Mouse (Mus musculus) left cerebral cortex, adult 9 months (tissue): ENCODE data around the gene Lrmda.

ENCODE experiments used
- DNase-seq, 2 experiments: peaks; one replicate each; pipeline ENCODE4 v3.0.0; 2022; ENCODE audit warnings: low spot score in 2 of 2

The Lrmda gene

DNA sequence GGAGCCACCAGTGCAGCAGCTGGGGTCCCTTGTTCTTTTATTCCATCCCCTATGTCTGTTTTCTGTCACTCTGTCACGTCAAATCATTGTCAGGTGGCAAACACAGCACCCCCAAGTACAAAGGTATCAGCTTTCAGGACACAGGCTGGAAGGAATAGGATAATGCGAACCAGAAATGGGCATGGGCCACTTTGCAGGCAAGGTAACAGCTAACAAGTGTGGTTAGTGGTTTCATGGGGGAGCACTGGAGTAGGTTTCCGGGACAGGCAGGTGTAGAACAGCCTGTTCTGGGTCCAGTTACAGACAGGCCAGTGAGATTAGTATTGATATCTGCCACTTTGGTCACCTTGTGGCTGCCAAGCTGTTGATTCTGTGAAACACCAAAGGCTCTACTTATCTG lies 917.2 kb downstream of the Lrmda start:
- DNase-seq = no peak

DNA sequence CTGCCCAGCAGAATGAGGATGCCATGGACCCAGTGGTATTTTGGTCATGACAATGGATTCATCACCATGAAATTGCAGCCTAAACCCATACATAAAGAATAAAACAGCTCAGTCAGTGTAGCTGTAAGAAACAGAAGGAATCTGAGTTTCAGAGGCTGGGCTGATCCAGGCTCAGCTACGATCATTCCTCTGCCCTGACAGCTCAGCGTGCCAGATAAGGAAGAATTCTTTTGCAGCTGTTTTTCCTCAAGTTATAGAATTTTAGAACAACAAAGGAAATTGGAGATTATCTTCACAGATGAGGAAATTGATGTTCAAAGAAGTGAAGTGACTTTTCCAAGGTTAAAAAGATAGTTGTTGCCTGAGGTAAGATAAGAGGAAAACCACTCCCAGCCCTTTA lies 921.1 kb downstream of the Lrmda start:
- DNase-seq = no peak

DNA sequence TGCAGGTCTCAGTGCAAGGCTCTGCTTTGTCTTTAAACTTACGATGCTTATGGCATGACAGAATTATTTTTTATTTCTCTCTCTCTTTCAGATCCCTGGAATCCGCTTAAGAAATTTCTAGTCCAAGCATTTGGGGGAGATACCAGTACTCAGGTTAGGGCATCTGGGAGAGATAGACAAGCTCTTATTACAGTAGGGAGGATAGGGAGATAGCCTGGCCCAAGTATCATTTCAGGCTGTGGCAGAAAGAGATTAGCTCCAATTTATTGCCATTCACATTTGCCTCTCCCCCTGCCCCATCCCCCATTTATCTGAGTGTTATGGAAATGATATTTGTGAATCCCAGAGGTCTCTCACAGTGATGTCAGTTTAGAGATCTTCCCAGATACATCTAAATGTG lies 923.1 kb downstream of the Lrmda start:
- DNase-seq = no peak

DNA sequence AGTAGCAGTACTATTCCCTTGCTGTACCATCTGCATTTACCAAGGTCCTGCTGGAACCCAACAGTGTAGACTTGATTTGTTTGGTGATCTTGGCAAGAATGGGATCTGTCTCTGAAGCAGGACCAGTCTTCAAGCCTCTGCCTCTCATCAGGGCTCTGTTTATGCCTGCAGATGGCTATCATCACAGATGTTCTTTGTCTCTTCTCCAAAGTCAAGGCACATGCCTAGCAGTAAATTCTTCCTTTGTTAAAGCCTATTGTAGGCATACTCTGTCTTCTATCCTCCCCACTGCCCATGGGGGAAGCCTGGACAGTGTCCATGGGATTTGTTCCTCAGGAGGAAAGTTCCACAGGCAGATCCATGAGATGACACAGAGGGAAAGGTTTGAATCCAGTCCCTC lies 930.0 kb downstream of the Lrmda start:
- no peak for DNase-seq

DNA sequence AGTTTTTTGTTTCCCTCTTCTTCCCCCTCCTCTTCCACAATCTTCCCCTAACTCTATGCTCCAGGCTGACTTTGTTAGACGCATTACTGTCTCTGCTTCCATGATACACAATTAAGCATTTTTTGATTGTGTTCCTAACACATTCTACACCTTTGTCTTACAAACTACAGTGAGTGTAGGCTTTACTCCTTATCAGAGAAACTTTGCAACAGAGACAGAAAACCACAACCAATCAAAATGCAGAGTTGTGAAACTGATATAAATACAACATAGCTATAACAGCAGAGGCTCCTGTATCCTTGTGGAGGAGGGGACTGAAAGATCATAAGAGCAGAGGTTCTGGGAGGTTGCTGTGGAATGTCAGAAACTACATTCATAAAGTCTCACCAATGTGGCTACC lies 933.5 kb downstream of the Lrmda start:
- DNase-seq = no peak

DNA sequence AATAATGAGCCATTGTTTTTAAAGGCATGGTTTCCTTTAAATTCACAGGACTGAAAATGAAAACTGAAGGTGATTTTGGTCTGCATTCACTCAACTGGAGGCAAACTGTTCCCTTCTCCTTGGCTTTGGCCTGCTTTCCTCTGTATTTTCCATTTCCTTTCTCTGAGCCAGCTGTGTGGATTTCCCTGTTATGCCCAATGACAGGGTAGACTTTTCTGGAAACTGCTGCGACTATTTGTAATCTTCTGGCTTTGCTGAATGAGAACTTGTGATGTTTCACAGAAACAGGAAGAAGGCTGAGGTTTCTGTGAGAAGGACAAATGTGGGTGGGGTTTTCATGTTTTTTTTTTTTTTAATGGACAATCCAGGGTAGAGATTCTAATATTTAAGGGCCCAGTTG lies 940.7 kb downstream of the Lrmda start:
- no peak for DNase-seq

DNA sequence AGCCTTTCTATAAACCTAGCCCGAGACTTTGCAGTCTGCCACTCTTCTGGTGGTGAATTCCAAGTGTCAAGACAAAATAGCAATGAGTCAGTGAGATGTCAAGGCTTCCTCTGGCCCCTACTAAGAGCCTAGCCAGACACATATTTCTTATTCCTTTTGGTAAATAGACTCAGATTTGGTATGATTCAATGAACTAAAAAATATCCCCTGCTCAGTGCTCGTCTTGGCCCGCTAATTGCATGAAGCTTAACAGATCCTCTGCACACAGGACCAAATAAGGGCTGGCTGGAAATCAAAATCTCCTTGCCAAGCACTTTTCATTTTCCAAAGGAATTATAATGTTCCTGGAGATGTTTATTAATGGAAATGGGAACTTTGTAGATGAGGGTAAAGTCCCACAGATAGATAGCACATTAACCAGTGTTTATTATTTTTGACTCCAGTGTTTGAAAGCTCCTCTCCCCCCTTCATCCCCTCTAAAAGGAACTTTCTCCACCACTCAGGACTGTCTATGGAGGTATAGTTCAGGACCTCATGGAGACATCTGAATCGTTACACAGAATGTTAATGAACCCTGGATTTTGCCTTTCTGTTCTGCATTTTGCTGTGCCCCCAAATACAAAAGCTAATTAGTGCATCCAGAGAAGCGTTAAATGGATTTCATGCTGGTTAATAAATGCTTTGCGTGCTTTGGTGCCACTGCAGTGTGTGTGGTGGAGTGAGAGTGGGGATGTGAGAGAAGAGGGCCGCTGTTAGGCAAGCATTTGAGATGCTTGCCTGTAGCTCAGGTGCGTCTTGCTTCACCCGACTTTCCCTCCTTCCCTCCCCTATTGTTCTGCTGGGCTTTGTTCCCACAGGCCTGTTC lies 945.5 kb downstream of the Lrmda start:
- no peak for DNase-seq

DNA sequence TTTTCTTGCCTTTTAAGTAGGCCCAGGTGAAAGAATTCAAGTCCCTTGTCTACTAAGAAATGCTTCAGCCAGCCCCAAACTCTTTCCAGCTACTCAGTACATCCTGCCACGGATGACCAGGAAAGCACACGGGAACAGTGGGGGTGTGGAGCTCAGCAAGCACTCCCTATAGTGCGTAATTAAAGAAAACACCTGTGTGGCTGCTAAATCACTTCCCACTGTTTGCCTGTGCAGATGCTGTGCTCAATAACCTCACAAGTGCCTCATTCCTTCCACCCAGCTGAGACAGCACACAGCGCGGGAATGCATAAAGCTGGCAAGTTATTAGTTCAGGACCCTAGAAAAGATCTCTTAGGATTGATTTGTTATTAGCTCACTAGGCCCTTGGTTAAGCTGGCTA lies 949.2 kb downstream of the Lrmda start:
- no peak for DNase-seq

DNA sequence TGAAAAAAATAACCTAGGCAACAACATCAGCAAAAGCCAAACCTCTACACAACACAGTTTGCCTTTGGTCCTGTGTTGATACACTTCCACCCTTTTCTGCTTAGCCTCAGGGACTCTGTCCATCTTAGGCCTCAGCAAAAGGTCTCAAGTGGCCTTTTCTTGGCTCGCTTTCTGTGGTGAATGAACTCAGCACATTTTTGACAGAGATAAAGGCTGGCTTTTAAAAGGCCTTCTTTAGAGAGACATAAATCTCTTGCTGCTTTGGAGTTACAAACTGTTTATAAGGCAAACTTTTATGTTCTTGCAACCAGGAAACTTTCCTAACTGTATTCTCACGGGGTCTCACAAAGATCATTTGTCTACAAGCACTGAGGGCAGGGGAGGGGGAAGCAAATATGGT lies 967.2 kb downstream of the Lrmda start:
- DNase-seq = no peak

DNA sequence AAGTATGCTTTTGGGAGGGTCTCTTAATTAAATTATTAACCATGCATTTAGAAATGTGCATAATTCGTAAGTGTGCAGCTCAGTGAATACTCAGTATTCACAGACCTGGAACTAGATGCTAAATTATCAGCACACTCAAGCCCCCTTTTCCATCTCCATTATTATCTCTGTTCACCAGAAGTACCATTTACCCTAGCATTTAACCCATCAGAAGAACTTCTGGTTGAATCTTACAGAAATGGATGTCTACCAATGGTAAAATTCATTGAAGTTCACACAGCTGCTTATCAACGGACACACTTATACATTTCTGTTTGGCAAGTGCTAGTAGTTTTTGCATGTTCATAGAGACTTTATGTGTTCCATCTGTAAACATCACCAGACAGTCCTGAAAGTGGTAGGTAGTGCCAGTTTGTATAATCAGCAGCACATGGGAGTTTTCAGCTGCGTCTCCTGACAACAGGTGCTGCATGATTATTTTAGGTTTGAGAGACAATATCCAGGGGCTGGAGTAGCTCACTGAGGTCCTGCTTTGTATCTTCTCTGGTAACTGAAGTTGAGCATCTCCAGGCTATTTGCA lies 968.7 kb downstream of the Lrmda start:
- DNase-seq = no peak

DNA sequence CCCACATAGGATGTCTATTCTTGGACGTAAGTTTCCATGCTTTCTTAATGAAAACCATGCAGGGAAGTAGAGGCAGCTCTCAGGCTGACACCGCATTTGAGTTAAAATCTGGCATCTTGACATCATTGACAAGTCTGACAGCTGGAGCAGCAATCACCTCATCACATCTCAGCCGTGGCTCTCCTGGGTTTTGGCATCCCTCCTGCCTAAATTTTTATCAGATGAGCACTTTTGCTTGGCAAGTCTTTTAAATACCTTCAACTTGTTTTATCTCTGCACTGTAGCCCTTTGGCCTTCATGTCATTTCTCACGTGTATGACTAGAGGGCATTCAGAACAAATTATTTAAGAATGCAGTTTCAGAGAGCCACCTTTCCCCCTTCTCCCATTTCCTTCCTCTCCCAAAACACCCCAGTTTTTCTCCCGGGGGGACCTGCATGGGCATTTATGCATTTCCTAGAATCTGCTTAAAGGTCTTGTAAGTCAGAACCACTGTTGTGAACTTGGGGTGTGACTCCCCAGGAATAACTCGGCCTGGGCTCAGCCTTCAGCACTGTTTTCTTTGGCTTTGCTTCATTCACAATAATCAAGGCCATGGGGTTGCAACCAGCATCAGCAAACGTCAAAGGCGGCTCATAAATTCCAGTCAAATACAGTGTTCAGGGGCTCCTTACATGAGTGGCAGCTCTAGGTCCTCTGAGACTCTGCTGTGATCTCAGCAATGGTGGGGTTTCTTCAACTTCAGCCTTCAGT lies 975.8 kb downstream of the Lrmda start:
- DNase-seq = no peak

DNA sequence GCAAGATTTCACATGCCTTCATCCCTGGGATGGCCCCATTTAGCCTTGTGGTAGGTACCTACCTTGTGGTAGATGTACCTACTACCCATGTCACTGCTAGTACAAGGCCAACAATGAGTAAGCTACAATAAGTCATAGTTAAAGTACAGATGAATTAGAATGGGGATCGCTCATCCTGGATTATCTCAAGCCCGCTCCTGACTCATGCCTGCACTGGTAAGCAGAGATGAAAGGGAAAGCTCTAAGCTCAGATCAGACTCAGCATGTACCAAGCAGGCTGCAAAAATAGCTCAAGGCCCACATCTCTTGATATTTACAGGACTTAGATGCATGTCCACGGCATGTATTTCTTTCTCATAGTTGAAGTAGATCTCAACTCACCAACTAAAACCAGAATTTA lies 979.4 kb downstream of the Lrmda start:
- DNase-seq = no peak

DNA sequence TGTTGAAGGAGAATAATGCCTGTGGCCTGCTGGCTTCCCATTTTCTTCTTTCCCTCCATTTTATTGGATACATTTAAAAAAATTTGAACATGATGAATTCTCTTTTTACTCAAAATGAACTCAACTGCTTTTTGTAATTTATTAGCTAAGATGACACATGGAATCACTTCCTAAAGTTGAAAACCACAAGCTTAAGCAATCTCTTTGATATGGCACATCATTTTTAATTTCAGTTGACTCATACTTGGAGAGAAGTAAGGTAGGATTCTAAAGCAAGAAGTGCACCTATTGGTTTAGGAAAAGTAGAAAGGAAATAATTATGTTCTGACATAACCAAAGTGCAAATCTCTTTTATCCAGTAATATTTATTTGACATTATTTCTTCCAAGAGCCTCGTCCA lies 992.5 kb downstream of the Lrmda start:
- no peak for DNase-seq

DNA sequence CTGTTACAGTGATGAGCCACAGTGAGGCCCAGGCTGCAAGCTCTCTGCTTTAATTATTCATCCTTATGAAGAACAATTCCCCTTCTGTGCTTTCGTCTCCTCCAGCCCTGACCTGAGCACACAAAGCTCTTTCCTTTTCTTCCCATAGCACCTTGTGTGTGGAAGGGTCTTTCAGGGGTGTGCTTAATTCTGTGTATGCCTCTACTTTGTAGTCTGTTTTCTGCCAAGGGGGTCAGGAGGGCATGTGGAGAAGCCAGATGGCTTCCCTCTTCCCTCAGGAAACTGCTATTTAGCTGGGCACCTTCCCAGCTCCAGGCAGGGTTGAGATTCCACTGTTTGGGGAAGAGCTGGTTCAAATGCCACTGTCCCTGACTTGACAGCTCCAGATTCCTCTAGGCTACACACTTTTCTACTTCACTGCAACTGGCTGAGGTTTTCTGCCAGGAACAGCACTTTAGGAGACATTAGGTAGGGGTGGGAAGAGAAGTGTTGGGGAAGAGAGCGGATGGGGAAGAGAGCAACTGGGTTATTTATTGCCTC lies 995.3 kb downstream of the Lrmda start:
- DNase-seq = no peak

DNA sequence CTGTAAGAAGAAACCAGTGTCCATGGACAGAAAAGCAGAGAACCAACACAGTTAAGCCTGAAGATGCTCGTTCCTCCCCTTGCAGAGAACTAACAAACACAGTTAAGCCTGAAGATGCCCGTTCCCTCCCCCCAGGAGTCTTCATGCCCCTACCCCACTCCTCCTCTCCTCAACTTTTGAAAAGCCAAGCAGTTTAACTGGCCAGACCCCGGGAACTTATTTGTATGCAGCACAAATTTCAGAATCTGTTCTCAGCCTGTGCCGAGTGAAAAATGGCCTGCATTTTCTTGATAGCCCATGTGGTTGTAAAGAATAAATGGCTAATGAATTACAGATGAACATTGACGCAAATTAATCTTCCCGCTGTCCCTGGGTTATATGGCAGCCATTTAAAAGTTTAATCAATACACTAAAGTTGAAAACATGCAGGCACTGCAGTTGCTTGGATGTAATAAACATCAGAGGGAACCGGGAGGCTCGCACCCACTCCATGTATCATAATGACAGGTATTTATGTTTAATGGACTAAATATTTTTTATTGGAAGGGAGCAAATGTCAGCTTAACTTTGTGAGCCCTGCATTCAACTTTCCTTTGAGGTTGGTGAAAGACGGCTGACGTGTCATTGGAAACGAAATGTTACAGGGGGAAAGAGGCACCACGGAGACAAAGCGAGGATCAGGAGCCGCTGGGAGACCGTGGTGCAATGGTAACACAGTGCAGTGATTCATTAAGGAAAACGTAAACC lies 996.0 kb downstream of the Lrmda start:
- DNase-seq = no peak

DNA sequence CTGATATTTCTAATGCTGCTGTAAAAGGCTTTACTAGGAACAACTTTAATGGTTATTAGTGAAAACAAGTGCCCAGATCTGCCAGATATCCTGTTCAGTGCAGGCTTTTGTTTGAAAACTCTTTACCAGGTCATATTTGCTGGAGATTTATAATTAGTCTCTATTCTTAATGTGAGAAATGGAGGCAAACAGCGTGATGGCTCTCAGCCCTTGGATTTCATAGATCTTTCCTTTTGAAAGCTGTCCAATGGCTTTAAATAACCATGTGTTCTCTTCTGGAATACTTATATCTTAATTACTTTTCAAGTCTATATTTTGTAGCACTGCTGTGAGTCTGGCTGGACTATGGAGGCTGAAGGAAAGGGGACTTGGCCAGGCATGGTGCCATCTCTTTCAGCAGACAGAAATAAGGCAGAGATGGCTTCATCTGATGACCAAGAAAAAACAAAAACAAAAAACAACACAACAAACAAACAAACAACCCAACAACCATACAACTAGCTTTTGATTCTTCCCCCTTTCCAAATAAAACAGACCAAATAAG lies 996.6 kb downstream of the Lrmda start:
- no peak for DNase-seq

DNA sequence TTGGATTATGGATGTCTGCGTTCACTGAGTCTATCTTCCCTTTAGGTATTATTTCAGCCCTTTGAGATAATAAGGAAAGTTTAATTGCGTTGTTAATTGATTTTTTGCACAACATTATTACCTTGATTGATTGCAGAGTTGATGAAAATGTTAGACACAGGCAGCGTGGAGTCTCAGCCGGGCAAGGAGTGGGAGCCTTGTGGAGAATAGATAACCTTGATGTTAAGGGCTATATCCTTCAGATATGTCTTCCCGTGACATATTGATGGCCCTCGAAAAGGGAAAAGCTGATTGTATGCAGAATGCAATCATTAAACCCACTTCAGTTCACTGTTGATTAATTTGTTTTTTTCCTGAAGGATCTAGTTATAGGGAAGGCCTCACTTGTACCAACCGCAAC lies 1021.5 kb downstream of the Lrmda start:
- DNase-seq = no peak

DNA sequence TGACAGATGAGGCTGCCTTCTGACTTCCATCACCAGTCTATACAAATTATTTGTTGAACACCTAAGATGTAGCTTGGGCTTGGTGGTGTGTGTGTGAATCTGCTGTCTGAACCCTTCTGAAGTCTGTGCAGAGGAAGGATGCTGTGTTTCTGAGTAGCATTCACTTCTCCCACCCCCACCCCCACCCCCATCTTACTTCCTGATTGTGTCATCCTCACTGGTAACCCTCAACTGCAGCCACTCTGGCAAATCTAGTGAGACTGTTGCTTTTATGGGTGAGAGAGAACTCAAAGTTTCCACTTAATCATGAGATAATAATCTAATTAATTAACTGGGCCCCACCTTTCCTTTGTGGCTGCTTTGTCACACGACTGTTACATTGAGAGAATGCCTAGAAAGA lies 1025.8 kb downstream of the Lrmda start:
- DNase-seq = no peak

DNA sequence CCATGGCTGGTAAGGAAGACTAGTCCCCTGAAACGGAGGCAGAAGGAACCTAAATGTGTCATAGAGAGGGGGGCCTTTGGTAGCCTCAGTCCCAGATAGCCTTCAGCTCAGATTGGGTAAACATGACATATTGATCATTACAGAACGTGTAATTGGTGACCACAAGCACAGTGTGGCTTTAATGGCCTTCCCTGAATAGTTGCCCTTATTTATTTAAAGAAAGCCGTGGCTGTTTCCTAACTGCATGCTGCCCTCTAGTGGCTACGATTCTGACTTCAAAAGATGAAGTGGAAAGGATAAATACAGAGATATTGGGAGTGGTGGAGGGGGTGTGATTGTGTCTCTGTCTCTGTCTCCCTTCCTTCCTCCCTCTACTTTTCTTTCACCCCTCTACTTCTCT lies 1026.8 kb downstream of the Lrmda start:
- peak in 1 of 2 experiments; percentile 78 for DNase-seq

DNA sequence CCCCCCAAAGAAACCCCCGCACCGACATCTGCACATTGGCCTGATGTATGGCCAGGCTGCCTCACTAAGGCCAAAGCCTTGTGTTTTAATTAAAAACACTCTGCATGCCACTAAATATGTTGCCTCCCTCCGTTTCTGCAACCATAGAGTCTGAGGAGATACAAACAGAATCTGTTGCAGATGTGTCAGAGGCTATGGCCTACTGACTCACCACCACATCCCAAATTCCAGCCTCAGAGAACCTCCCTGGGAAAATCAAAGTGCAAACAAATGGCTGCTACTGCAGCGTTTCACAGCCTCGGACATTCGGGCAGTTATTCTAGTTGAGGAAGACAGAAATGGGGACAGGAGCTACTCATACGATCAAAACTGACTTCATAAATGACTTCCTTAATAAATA lies 1031.9 kb downstream of the Lrmda start:
- DNase-seq = no peak

DNA sequence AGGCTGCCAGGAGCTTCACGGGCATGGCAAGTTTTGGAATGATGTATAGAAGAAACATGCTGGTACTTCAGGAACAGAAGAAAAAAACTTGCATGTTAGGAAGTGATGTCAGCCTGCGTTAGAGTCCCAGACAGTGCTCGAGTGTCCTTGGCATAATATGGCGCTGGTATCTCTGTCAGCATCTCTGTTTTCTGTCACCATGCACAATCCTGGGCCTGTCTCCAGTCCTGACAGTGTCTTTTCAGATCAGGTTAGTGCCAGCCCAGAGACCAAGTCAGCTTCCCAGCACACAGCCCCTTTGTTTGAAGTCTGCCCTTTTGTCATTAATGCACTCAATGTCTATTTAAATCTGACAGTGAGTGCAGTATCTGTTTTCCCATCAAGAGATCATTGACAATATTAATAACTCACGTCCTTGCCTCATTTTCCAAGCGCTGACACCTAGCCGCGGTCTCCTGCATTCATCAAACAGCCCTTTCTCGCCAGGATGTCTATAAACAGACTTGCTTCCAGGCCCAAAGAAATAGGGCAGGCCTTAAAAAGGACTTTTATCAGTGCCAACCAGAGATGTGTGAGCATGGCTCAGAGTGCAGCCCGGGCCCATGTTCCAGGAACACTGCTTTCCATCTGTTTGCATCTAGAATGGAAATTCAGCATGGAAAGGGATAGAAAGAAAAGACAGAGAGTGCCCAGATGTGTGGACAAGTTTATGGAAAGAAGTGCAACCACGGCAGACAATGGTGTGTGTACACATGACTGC lies 1033.5 kb downstream of the Lrmda start:
- peak in 1 of 2 experiments; percentile 8 for DNase-seq
